Mouse (Mus musculus) central nervous system, embryonic 14 days (tissue): ENCODE results near the gene Itga5. TPM values are rescaled to one million over a fixed set of nuclear protein-coding genes. Genes with fewer than 3 reads are reported as not detected.

ENCODE experiments used
- polyA plus RNA-seq: library from polyadenylated mRNA; depleted of rRNA; stranded (reverse); fragments of >200 nt; gene quantifications from 2 replicates; pipeline ENCODE4 v1.2.3, GENCODE M21; 2012; rRNA removed

The Itga5 gene
- 8.8 and 19.4 TPM in 2 replicates for polyA plus RNA-seq

GRCm38 (mm10) chr15:103366376-103367149, at the start of gene Itga5:
Gene Itga5 (minus strand): TSS chr15:103366763.

GRCm38 (mm10) chr15:103339961-103340337, 26.6 kb downstream of the Itga5 start, which contains the start of gene Zfp385a:
Gene Zfp385a (minus strand): TSS chr15:103340093.

GRCm38 (mm10) chr15:103310365-103310910, 56.1 kb downstream of the Itga5 start, which contains the start of gene Gpr84:
Gene Gpr84 (minus strand): TSS chr15:103310612.

Other genes with a start within 250 kb of the Itga5 start
- 29.9 and 35.9 TPM in 2 replicates for gene Smug1, start 199.7 kb downstream of the Itga5 start, polyA plus RNA-seq
- 93.0 and 106 TPM in 2 replicates for gene Cbx5, start 126.9 kb downstream of the Itga5 start, polyA plus RNA-seq
- gene Hnrnpa1, start 126.3 kb downstream of the Itga5 start, polyA plus RNA-seq: 1,362 and 1,476 TPM in 2 replicates
- gene Nfe2, start 108.4 kb downstream of the Itga5 start, polyA plus RNA-seq: 0.92 and 1.6 TPM in 2 replicates
- gene Copz1, start 94.0 kb downstream of the Itga5 start, polyA plus RNA-seq: 166 and 171 TPM in 2 replicates
- 0.42 and 0.90 TPM in 2 replicates for gene Gpr84, start 56.2 kb downstream of the Itga5 start, polyA plus RNA-seq
- 20.9 and 26.2 TPM in 2 replicates for gene Zfp385a, start 26.7 kb downstream of the Itga5 start, polyA plus RNA-seq
- not detected in 2 replicates for gene Gtsf1, start 63.7 kb upstream of the Itga5 start, polyA plus RNA-seq
- gene Gtsf2, start 81.7 kb upstream of the Itga5 start, polyA plus RNA-seq: 0.11 TPM in 1 of 2 replicates, not detected in the other
- gene Nckap1l, start 87.0 kb upstream of the Itga5 start, polyA plus RNA-seq: 2.5 and 2.6 TPM in 2 replicates
- gene Pde1b, start 136.3 kb upstream of the Itga5 start, polyA plus RNA-seq: 79.1 and 89.7 TPM in 2 replicates
- gene Ppp1r1a, start 171.2 kb upstream of the Itga5 start, polyA plus RNA-seq: 59.3 and 66.2 TPM in 2 replicates
- 0.09 TPM in 1 of 2 replicates, not detected in the other for gene Glycam1, start 198.3 kb upstream of the Itga5 start, polyA plus RNA-seq